Mouse (Mus musculus) lung, postnatal 25 days (tissue): ENCODE measurements around the gene Large1.
"Not testable (repeated sequence)": the region's sequence is repeated elsewhere in the genome, so short reads cannot be mapped to it uniquely, and the experiment has no call there.

Experiments
- DNase-seq: peaks from one replicate; pipeline ENCODE4 v3.0.0; 2022; ENCODE audit warnings: low spot score

Gene Large1

DNA sequence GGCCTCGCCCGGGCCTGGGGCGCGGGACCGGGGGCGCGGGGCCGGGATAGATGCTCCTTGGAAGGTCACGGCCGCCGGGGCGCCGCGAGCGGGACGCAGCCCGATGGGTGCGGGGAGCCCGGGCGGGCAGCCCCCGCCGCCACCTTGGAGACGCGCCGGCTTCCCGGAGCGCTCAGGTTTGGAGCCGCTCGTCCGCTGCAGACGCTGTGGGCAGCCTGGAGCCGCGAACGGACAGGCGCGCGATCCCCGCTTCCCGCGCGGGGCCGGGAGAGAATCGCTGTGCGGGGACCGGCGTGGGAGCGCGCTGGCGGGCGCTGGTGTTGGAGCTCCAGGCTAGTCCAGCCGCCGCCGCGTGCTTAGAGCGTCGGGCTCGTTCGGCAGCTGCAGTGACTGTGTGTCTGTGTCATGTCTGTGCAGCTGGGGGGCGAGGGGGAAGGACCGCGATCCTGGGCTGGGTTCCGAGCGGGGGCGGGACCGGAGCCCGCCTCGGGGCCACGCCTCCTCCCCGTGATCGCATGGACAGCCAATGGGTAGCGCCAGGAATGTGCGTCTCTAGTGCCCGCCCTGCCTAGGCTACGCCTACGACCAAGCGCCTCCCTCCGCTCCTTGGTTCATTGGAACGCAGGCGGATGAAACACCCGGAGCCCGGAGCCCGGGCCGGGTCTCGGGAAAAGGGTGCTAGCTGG, at the start of gene Large1:
TSS of gene Large1 (minus strand) at position 433 of the 686 bp plus-strand sequence.
- DNase-seq, result peak; percentile 97

DNA sequence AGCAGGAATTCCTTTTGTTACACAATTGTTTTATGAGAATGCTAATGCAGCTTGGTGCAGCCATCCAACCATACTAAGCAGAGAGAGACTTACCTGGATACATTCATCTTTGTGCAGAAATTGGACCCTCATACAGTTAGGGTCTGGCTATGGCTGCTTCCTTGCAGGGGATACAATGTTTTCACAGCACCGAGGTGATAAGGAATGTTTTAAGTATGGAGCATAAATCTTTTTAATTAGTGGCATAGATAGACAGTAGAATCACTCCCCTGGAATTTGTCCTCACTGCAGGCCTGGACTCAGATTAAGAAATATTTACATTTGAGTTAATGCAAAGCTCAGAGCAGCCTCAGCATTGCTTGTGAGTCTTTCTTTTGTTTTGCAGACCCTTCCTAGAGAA, 47.0 kb upstream of the Large1 start:
- no peak for DNase-seq

DNA sequence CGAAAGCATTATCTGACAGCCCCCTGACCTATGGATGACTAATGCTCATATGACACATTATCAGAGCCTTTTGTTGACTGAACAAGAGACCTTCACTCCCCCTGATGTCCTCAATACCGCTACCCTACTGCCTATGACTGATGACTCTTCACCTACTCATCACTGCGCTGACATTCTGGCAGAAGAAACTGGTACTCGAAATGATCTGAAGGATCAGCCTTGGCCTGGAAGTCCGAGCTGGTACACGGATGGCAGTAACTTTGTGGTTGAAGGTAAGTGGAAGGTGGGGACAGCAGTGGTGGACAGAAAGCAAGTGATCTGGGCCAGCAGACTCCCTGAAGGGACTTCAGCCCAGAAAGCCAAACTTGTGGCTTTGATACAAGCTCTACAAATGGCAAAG, 19.7 kb upstream of the Large1 start:
- not testable (repeated sequence) for DNase-seq

DNA sequence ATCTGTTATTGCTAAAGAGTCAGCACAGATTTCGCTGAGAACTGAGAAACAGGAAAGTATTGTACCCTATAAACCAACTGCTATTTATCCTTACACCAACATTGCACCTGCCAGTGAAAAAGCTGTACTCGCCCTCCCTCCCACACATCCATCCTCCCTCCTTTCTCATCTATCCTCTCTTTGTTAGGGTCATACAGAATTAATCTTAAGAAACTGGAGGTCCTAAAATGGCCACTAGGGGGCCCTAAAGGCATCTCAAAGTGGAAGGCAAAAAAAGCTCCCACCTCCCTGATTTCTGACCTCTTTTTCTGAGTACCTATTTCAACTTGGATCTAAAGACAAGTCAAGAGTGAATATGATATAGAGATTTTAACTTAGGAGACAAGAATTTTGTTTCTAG, 2.6 kb upstream of the Large1 start:
- peak; percentile 54 for DNase-seq

DNA sequence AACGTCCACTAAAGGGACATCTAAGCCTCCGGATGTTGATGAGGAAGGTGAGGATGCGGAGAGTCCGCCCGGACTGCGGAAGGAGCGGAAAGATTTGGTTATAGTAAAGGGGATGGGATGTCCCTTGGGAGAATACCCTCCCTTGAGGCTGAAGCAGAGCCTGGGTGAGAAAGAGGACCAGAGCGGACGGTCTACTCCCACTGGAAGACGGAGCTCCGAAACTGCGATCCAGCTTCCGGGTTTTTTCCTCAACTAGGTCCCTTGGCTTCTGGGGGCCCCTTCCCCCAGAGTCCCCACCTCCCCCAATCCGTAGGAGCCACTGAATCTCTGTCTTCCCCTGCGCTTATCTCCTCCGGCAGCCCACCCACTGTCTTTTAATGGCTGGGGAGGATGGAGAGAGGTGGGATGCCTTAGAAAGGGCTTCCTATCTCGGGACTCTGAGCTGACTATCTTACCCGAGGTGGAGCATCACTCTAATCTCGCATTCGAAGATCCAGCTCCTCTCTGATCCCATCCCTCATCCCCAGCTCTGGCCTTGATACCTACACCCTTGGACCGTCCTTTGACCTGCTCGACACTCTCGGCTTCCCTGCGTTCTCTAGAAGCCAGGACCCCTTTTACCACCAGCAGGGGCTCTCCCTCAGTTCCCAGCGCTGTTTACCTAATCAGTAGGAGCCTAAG, 1.0 kb upstream of the Large1 start:
- DNase-seq, result peak; percentile 48

DNA sequence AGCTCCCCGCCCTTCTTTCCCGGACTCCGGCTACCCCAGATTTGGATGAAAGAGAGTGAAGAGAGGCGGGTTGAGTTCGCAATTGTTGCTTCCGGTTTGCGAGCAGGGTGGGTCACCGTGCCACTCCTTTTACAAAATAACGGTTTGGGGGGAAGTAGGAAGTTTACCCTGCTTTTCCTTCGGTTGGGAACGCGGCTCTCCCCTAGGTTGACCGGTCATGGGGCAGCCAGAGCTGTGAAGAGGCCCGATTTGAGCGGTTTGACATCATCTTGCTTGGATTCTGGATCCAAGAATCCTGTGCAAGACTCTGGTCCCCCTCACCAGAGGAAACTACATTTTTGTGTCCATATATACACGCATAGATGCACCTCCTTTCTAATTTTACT, 447 bp upstream of the Large1 start:
- no peak for DNase-seq

DNA sequence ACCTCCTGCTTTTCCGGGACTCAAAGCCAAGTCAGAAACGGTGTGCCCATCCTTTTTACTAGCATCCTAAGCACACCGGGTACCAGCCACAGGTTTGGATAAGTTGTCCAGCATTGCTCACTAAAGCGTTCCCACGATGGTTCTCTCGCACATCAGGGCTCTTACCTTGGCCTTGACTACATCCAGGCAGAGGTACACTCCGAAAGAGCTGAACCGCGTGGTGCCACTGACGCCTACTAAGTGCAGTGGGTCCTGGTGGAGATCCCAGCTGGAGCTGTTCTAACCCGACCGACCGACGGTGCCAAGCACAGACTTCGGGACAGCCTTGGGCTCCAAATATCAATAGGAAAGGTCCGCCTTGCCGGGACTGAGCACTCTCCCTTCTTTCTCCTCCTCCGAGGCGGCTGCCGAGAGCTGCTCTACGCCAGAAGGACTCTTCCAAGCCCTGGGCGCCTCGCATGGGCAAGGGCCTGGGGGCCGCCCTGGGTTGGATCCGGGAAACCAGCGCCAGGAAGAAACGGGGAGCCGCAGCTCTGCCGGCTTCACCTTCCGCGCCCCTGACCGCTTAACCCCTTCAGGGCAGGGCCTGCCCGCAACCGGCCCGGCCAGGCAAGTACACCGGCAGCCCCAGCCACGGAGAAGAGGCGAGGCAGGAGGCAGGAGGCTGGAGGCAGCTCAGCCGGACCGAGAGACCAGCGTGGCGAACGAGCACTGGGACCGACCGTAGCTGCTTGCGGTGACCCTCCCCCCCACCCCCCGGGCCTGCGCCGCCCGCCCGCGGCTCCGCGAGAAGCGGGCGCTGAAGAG, 836 bp downstream of the Large1 start:
- DNase-seq, result peak; percentile 20

DNA sequence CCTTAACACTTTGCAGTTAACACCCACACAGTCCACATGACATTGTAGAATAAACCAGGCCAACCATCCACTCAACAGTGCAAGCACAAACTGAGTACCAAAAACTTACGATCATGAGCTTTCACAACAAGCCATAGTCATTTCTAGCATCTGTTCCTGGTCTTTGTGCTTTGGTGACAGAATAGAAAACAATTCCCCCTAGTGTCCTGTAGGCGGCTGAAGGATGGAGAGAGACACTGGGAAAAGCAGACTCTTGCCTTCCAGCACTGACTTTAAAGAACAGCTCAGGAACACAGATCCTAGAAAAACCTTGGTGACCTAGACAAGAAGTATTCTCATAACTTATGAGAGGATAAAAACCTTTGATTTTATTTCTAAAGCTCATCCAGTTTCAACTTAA, 3.0 kb downstream of the Large1 start:
- peak; percentile 27 for DNase-seq

DNA sequence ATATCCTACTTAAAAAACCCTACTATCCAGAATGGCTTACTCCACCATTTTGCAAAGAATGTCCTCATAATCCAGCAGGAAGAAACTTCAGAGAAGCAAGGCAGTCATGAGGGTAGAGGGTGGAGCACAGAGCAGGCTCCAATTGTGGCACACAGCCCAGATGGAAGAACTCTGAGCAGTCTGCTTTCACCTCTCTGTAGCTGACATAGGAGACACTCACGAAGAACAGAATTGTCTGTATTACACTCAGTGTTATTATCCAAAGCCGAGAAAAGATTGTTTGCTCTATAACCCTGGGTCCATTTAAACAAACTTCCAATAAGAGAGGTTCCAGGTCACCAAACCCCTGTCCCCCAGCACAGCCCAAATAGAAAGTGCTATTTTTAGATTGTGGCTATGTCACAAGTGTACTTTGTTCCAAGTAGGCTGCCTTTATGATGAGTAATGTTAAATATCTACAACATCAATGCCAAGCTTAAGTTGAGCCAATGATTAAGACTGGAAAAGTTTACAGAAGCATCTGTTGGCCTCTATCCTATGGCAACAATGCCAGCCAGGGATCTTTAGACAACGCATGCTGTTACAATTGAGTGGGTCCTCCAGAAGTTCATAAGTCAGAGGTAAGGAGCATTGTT, 10.5 kb downstream of the Large1 start:
- DNase-seq, result peak; percentile 54

DNA sequence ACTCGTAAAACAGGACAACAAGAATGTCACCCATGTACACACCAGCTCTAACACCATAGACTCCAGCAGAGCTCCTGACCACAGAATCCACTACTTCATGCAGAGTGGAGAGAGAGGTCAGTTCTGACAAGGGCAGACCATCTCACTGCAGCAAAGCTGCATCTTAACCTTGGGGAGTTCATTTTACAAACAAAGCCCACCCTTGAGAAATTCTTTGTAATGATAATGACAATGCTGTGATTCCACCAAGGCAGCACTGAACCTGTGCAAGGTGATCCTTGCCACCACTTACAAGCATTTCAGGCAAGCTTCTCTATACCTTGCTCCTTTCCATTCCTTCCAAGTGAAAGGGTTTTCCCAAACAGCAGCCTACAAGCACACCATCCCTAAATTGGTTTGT, 16.5 kb downstream of the Large1 start:
- no peak for DNase-seq

DNA sequence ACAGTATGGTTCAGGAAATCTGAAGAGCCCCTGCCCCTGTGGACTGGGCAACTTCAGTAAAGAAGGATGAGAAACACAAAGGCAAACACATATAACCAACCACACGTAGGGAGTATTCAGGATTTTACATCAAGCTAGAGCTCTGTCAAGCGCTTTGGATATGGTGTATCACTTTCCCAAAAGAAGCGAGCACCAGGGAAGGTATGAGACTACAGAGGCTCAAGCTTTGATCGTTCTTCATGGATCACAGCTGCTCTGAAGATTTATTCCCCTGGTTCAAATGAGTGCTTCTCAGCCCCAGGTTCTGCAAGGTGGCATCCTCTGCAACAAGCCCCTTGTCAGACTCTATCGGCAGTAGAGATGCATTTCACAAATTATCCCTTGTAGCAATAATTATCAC, 24.2 kb downstream of the Large1 start:
- no peak for DNase-seq

DNA sequence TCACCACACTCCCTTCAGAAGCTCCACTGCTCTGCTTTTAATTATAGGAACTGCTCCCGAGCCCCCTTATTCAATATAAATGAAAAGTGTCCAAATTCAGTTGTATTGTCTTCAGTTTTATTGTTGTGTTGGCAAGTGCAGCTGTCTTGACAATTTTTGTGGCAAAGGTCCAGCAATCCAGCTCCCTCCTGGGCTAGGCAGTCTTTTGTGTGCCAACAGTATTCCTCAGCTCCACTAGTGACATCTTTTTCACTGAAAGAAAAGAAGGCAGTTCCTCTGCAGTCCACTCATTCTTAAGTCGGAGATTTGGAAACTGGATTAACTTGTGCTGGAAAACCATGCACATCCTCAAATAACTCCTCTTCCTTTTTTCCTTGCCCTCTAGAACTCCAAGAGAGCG, 25.3 kb downstream of the Large1 start:
- DNase-seq, result no peak

DNA sequence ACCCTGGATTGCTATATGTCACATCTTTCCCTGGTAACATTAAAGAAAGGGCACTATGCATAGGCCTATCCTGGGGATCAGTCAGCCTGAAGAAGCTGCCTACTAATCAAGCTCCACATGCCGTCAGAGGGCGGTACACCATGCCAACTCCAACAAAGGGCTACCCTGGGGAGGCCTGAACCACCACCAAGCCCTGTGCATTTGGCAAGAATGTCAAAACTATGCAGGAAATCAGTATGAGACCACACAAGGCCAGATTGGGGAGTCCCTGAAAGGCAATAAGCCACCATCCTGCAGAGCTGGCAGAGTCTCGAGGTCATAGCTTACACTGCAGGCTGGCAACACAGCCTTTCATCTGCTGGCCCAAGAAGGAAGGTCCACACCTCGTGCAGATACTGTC, 28.7 kb downstream of the Large1 start:
- DNase-seq, result no peak

DNA sequence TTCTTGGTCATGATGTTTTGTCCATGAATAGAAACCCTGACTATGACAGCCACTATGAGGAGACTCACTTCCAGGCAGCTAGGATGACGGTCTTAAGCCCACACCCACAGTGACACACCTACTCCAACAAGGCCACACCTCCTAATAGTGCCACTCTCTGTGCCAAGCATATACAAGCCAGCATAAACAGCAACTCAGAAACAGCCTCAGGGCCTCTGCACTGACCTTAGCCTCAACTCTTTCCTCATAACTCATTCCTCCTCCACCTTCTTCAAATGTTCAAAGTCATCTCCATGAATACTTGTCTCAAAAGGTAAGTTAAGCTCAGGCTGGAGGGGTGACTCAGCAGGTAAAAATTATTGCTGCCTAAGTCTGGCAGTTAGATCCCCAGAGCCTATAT, 29.7 kb downstream of the Large1 start:
- DNase-seq, result no peak

DNA sequence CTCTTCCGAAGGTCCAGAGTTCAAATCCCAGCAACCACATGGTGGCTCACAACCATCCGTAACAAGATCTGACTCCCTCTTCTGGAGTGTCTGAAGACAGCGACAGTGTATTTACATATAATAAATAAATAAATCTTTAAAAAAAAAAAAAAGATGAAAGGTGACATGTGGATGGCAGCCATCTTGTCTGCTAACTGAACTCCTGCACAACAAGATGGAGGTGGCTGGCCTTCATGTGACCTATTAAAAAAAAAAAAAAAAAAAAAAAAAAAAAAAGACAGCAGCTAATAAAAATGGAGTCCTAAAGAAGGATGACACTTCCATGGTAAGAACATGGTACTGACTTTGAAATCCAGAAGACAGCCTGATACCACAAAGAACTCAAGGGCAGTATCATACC, 33.8 kb downstream of the Large1 start:
- not testable (repeated sequence) for DNase-seq

DNA sequence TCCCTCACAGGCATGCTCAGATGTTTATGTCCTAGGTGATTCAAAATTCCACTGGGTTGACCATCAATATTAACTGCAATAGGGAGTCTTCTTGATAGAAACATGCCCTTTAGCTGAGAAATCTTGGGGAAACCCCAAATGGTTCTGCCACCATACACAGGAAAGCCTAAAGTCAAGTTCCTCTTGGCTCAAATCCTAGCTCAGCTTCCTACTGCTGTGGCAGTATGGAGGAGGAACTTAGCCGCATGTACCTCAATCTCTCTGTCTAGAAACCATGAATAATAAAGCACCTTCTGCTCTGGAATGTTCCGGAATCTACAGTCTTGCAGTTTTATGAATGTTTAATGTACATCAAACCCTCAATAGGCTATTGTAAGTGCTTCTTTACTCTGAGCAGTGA, 39.4 kb downstream of the Large1 start:
- DNase-seq, result no peak

DNA sequence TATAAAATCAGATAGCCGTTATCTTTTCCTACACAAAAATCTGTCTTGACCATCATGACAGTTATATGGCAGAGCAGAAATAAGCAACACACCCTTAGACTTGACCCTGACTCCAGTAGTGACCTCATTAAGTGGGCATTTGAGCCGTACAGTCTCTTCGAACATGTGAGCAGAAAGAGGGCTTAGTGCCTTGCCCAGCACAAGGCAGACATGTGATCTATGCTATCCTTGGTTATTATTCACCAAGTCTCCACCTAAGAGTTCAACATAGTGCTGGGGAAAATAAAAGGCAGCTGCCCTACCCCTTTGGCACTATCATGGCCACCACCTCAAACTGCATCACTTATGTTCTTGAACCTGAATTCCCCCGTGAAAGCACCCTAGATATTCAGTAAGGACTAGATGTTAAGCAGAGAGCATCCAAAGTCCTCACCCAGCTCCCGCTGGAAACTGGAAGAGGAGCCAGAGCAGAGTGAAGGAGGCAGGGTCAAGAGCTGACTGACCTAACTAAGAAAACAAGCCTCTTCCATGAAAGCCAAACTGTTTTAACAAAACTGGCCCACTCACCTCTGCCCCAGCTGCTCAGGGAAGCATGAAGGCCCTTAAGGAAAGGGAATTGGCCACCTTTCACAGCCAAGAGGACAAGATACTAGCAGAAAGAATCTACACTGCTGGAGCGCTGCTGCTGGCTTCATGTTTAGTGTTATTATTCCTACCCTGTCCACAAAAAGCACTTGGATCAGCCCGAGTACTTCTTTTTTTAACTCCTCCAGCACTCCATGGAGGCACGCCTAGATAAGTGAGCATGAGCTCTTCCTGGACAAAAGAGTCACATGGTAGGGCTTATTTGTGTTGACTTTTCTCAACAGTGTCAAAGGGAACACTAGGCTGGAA, 40.4 kb downstream of the Large1 start:
- DNase-seq, result no peak

DNA sequence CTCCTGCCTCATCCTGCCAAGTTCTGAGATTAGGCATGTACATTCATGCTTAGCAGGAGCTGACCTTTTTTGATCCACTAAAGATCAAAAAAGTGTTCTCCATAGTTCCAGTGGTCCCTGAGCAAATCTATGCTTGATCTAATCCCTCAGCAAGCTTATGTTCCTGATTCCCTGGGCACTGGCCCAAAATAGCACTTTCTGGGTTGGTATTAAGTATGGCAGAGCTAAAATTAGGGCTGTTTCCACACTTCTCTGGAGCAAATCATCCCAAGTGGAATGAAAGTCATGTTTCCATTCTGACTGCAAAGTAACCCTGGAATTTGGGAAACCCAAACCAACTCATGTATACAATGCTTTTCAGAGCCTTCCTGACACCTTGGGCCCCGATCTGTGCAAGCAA, 42.9 kb downstream of the Large1 start:
- no peak for DNase-seq

DNA sequence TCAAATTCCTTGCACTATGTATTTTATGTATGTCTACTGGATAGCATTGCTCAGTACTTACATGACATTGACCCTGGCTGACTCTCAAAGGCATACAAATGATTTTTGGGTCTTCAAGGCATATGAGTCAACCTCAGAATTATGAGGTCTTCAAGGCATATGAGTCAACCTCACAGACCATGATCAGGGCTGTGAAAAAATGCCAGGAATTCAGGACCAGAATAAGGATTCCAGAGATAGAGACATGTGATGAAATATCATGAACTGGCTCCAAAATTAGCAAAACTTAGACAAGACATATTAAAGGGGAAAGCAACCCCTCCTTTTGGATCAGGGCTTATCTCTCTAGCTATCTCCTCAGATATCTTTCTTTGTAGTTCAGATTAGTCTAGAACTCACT, 43.3 kb downstream of the Large1 start:
- peak; percentile 18 for DNase-seq

DNA sequence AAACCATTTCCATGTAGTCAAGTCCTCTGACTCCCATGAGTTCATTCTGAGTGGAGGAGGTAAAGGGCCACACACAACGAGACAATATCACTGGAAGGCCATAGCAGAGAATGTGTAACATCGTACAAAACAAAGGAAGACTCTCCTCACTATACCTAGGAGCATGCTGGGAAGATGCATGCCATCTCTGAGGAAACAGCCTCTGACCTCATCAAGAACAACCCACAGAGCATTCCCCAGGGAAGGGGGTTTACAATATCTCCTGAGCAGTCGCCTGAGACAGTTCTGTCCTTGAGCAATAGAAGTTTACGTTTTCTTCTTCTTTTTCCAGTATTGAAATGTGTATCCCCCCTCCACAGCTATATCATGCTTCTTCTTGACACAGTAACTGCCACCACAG, 49.4 kb downstream of the Large1 start:
- no peak for DNase-seq

DNA sequence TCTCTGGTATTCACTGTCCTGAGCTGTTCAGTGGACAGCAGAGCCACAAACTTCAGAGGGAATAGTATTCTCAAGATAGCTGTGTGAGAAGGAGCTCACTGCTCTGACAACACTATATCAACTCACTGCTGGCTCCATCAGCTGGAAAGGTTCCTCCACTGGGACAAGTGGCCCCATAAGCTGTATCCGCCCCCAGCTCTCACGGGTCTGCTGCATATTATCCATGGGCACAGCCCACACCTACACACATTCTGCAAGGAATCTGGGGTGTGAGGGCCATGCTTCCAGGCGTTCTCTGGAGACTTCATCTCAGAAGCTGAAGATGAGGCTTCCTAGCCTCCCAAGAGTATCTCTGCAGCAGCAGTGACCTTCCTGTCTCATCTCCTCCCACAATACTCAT, 50.4 kb downstream of the Large1 start:
- DNase-seq, result no peak

DNA sequence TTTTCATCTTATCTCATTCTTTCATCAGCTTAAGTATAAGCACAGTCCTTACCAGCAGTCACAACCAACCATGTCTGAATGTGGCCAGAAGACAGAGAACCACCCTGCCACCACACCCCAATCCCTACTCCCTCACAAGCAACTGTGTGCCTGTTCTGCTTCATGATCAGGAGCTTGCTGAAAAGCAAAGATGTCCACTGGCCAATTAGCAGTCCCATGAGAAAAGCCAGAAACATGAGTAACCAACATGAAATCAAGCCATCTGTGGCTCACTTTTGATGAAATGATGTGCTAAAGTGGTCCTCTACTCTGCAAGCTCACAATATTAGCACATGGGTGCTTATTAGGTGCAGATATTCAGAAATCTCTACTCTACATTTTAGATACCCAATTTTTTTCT, 57.8 kb downstream of the Large1 start:
- DNase-seq, result no peak
